Mouse (Mus musculus) layer of hippocampus, adult 18-20 months (tissue): ENCODE measurements around the gene Cdsn. TPM values are rescaled to one million over a fixed set of nuclear protein-coding genes. Genes with fewer than 3 reads are reported as not detected.

Source experiments
- total RNA-seq, 2 experiments: library from RNA; stranded (reverse); gene quantifications; 2 replicates each; pipeline ENCODE4 v1.2.3; 2021

Cdsn gene
- total RNA-seq, 2 experiments from 2014 or later = 0.20 to 0.22 TPM

Other genes with a start within 250 kb of the Cdsn start
- under 1 TPM; 0.15 to 0.25 TPM for gene H2-Q1, start 231.7 kb upstream of the Cdsn start, total RNA-seq
- gene H2-Q2, start 209.9 kb upstream of the Cdsn start, total RNA-seq = under 1 TPM; 0.46 to 0.50 TPM
- gene H2-Q4, start 172.5 kb upstream of the Cdsn start, total RNA-seq = 1 to 10 TPM; 1.5 to 2.4 TPM
- under 1 TPM; 0.20 to 0.52 TPM for gene H2-Q6, start 127.3 kb upstream of the Cdsn start, total RNA-seq
- gene H2-Q7, start 113.0 kb upstream of the Cdsn start, total RNA-seq = under 1 TPM; 0.54 to 0.63 TPM
- under 1 TPM; 0.10 to 0.15 TPM for gene H2-Q10, start 82.0 kb upstream of the Cdsn start, total RNA-seq
- gene Pou5f1, start 46.1 kb upstream of the Cdsn start, total RNA-seq = under 1 TPM; 0.22 to 0.23 TPM
- gene Tcf19, start 35.3 kb upstream of the Cdsn start, total RNA-seq = 1 to 10 TPM; 4.5 to 5.7 TPM
- gene Cchcr1, start 35.0 kb upstream of the Cdsn start, total RNA-seq = 10 to 100 TPM in 1 of 2 experiments, 1 to 10 TPM in 1; 9.5 to 12.0 TPM
- under 1 TPM; 0.41 to 0.79 TPM for gene Psors1c2, start 18.9 kb upstream of the Cdsn start, total RNA-seq
- gene 2300002M23Rik, start 15.3 kb downstream of the Cdsn start, total RNA-seq = not detected
- not detected for gene Sfta2, start 49.4 kb downstream of the Cdsn start, total RNA-seq
- gene Gm9573, start 74.5 kb downstream of the Cdsn start, total RNA-seq = not detected
- gene Mucl3, start 91.6 kb downstream of the Cdsn start, total RNA-seq = not detected
- gene Vars2, start 115.5 kb downstream of the Cdsn start, total RNA-seq = 10 to 100 TPM; 35.9 to 37.4 TPM
- 10 to 100 TPM; 33.3 to 34.5 TPM for gene Gtf2h4, start 121.6 kb downstream of the Cdsn start, total RNA-seq
- 10 to 100 TPM; 59.0 to 59.7 TPM for gene Ddr1, start 152.5 kb downstream of the Cdsn start, total RNA-seq